Mouse (Mus musculus) limb, embryonic 12.5 days (tissue): ENCODE data around the gene Msmp. TPM values are rescaled to one million over a fixed set of nuclear protein-coding genes. Genes with fewer than 3 reads are reported as not detected.

Experiments
- ATAC-seq: fragments of 200-750 bp; cut with Nextera tagmentation; 2 replicates; pipeline ENCODE4 v1.8.0; 2017; ENCODE audit warnings: low read depth, moderate TSS enrichment; ENCODE audit not compliant: insufficient number of reproducible peaks, insufficient read depth, low FRiP score, low TSS enrichment
- H3K27ac ChIP-seq: fragments of 300-500 bp; sonication (generic); 2 replicates; pipeline ENCODE4 v1.5.1; 2016; ENCODE audit warnings: mild to moderate bottlenecking, moderate library complexity
- H3K27me3 ChIP-seq: fragments of 300-500 bp; sonication (generic); 2 replicates; pipeline ENCODE4 v1.6.1; 2016; ENCODE audit warnings: mild to moderate bottlenecking, moderate library complexity
- H3K36me3 ChIP-seq: fragments of 300-500 bp; sonication (generic); 2 replicates; pipeline ENCODE4 v1.6.1; 2016; ENCODE audit warnings: mild to moderate bottlenecking, moderate library complexity
- H3K4me1 ChIP-seq: fragments of 300-500 bp; sonication (generic); replicated peaks from 2 replicates; pipeline ENCODE4 v1.6.1; 2016
- H3K4me2 ChIP-seq: fragments of 300-500 bp; sonication (generic); 2 replicates; pipeline ENCODE4 v1.6.1; 2016; ENCODE audit warnings: mild to moderate bottlenecking, moderate library complexity
- H3K4me3 ChIP-seq: fragments of 300-500 bp; sonication (generic); replicated peaks from 2 replicates; pipeline ENCODE4 v1.5.1; 2016; ENCODE audit warnings: mild to moderate bottlenecking
- H3K9ac ChIP-seq: fragments of 300-500 bp; sonication (generic); replicated peaks from 2 replicates; pipeline ENCODE4 v1.6.1; 2016; ENCODE audit warnings: mild to moderate bottlenecking, moderate library complexity
- H3K9me3 ChIP-seq: fragments of 300-500 bp; sonication (generic); 2 replicates; pipeline ENCODE4 v1.6.1; 2016; ENCODE audit warnings: mild to moderate bottlenecking, moderate library complexity
- WGBS: fragments of 180-500 bp; shearing (Covaris S2); methylation state at CpG from one replicate; pipeline ENCODE4 v1.1.7; 2016; 5-methylcytosine and 5-hydroxymethylcytosine counted together
- polyA plus RNA-seq: library from polyadenylated mRNA; unstranded; fragments of >200 nt; fragmentation: Nextera tagmentation; extraction: Ambion mirVana; gene quantifications from 2 replicates; pipeline ENCODE4 v1.2.1, GENCODE M21; 2016

Gene Msmp
- polyA plus RNA-seq, 1 experiment from 2014 or later = 2.1 TPM

DNA sequence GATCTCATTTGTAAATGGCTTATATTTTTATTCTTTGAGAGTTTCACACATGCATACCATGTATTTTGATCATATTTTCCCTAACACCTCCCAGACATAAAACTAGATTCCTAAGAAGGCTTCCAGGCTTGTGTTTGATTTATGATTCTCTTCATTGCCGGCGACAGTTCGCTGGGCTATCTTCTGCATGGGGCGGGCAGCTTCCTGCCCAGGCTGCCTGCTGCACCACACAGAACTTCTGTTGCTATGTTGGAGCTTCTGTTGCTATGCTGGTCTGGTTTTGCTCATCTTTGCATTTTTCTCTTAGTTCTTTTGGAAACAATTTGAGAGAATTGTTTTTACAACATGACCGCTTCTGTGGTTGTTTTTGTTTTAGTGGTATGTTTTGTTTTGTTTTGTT, 7.2 kb upstream of the Msmp start:
- Histone ChIP-seq H3K9ac (no peak overlapping the region), H3K36me3 (no peaks in the 10 kb centered on the region), H3K9me3 (no peaks in the 10 kb centered on the region), H3K4me3 (no peak overlapping the region), H3K4me1 (peaks cover 12% of the 10 kb centered on the region; the same call in 1 of the 2 replicates), H3K4me2 (no peak overlapping the region), H3K27ac (no peak overlapping the region), H3K27me3 (no peaks in the 10 kb centered on the region)
- no peak for ATAC-seq
- WGBS = 75% methylated on average over 5 of the region's 5 CpGs

DNA sequence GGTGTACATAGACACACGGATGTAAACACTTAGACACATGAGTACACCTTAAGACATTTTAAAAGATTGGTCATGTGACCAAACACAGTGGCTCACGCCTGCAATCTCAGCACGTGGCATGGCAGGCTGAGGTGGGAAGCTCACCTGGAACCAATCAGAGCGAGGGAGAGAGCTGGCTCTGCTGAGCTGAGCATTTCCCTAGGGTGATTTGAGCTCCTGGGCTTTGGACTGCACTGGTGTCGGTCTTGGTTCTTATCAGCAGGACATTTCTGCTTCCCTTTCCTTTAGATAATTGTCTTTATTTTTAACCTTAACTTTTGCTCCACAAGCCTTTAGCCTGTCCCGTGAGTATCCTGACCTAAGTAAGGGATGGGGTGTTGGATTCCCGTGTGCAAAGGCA, 3.4 kb upstream of the Msmp start:
- Histone ChIP-seq H3K27me3 (no peaks in the 10 kb centered on the region), H3K4me1 (peaks cover 6% of the 10 kb centered on the region; the same call in 1 of the 2 replicates), H3K4me3 (no peak overlapping the region), H3K27ac (no peak overlapping the region), H3K9ac (no peak overlapping the region), H3K9me3 (no peaks in the 10 kb centered on the region), H3K36me3 (peaks cover 22% of the 10 kb centered on the region), H3K4me2 (no peak overlapping the region)
- WGBS = 44% methylated on average over 7 of the region's 7 CpGs
- ATAC-seq = no peak

DNA sequence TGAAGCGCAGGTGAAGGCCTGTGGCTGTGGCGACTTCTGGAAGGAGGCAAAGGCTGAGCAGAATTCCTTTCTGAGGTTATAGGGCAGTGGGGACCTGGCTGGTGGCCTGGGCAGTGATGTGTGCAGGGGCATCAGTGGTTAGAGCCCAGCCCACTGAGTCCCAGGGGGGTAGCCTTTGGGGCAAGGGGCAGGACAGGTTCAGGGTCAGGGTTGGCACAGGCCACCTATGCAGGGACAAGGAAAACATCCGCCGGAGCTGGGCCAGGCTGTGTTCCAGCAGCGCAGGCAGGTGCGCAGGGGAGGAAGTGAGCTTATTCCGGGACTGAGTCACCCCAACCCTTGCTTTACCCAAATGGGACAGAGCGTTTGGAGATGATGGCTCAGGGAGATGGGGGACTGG, 2.1 kb upstream of the Msmp start:
- H3K9me3 ChIP-seq = no peaks in the 10 kb centered on the region
- H3K9ac ChIP-seq = no peak overlapping the region
- no peak overlapping the region for H3K27ac ChIP-seq
- no peak for ATAC-seq
- 74% methylated on average over 8 of the region's 8 CpGs for WGBS
- no peak overlapping the region for H3K4me2 ChIP-seq
- no peaks in the 10 kb centered on the region for H3K27me3 ChIP-seq
- no peak overlapping the region for H3K4me3 ChIP-seq
- peaks cover 6% of the 10 kb centered on the region; the same call in 1 of the 2 replicates for H3K4me1 ChIP-seq
- H3K36me3 ChIP-seq = peaks cover 34% of the 10 kb centered on the region

DNA sequence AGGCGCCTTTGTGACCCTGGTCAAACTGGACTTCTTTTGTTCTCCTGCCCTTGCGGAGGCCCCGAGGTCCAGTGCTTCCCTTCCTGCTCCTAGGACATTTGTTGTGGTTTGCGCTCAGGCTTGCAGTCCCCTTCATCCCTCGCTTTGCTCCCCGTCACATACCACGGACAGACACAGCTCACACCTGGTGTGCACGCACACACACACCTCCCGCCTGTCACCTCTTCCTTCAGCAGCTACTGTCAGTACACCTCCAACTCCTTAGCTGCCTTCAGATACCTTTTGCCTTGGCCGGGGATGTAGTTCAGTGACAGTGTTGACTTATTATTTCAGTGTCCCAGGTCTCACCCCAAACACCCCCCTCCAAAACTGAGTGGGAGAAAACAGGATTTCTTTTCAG, 1.4 kb upstream of the Msmp start:
- 68% methylated on average over 10 of the region's 10 CpGs for WGBS
- no peak overlapping the region for H3K4me3 ChIP-seq
- peaks cover 6% of the 10 kb centered on the region; the same call in 1 of the 2 replicates for H3K4me1 ChIP-seq
- no peak overlapping the region for H3K4me2 ChIP-seq
- no peak overlapping the region for H3K9ac ChIP-seq
- no peak for ATAC-seq
- no peaks in the 10 kb centered on the region for H3K9me3 ChIP-seq
- H3K36me3 ChIP-seq = peaks cover 42% of the 10 kb centered on the region
- H3K27me3 ChIP-seq = no peaks in the 10 kb centered on the region
- H3K27ac ChIP-seq = no peak overlapping the region

DNA sequence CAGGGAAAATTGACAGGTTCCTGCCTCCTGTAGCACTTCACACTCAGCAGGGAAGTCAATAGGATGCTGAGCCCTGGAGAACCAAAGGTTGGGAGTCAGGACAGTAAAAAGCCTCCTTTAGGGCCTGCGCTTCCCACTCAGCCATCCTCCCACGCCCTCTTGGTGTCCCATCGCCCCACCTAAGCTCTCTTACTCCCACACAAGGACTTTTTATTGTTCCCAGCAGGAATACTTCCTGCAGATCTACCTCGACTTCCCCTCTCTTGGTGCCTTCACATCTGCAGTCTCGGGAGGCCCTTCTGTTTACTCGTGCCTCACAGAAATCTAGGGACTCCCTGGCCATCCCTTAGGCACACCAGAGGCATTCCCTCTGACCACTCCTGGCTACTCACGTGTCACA, 873 bp downstream of the Msmp start:
- no peak overlapping the region for H3K4me2 ChIP-seq
- peaks cover 49% of the 10 kb centered on the region for H3K36me3 ChIP-seq
- WGBS = 66% methylated on average over 7 of the region's 7 CpGs
- no peak overlapping the region; the same call in 1 of the 2 replicates for H3K27ac ChIP-seq
- H3K9me3 ChIP-seq = no peaks in the 10 kb centered on the region
- ATAC-seq = no peak
- H3K4me1 ChIP-seq = peaks cover 15% of the 10 kb centered on the region
- H3K9ac ChIP-seq = no peak overlapping the region
- no peaks in the 10 kb centered on the region for H3K27me3 ChIP-seq
- no peak overlapping the region for H3K4me3 ChIP-seq

DNA sequence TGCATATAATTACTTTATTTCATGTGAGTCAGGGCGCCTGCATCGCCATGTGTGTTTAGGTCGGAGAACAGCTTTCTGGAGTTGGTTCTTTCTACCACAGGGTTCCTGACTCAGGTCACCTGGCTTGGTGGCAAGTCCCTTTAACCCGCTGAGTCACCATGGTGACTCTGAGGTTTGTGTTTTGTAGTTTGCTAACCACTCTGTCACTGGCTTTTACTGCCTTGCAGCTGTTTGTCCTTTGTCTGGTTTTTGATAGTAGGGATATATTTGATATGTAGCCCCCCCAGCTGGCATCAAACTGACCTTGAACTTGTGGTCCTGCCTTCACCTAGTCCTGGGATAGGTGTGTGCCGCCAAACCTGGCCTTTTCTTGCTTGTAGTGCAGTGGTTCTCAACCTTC, 2.1 kb downstream of the Msmp start:
- no peak overlapping the region for H3K27ac ChIP-seq
- H3K4me1 ChIP-seq = peaks cover 17% of the 10 kb centered on the region
- peaks cover 49% of the 10 kb centered on the region for H3K36me3 ChIP-seq
- 88% methylated on average over 5 of the region's 5 CpGs for WGBS
- H3K4me2 ChIP-seq = no peak overlapping the region
- no peak overlapping the region for H3K9ac ChIP-seq
- H3K27me3 ChIP-seq = no peaks in the 10 kb centered on the region
- ATAC-seq = no peak
- no peaks in the 10 kb centered on the region for H3K9me3 ChIP-seq
- H3K4me3 ChIP-seq = no peak overlapping the region

DNA sequence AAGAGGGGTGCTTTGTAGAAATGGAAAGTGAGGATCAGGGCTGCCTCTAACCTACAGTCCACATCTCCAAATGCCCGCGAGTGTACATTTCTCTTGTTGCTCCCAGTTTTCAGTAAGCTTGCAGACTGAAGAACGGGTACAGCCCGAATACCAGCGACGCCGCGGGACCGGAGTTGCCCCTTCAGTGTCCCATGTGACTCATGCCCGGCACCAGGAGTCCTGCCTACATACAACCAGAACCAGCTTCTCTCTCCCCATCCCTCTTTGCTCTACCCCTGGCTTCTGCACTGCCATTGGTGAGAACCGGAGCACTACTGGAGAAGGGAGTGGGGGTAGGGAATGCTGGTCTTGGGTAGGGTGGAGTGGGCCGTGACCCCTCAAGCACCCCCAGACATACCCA, 2.9 kb downstream of the Msmp start:
- H3K9me3 ChIP-seq = no peaks in the 10 kb centered on the region
- no peaks in the 10 kb centered on the region for H3K27me3 ChIP-seq
- no peak overlapping the region for H3K4me3 ChIP-seq
- 96% methylated on average over 12 of the region's 12 CpGs for WGBS
- no peak overlapping the region for H3K4me2 ChIP-seq
- H3K36me3 ChIP-seq = peaks cover 49% of the 10 kb centered on the region
- H3K9ac ChIP-seq = no peak overlapping the region
- H3K4me1 ChIP-seq = peaks cover 26% of the 10 kb centered on the region
- no peak overlapping the region for H3K27ac ChIP-seq
- ATAC-seq = no peak

DNA sequence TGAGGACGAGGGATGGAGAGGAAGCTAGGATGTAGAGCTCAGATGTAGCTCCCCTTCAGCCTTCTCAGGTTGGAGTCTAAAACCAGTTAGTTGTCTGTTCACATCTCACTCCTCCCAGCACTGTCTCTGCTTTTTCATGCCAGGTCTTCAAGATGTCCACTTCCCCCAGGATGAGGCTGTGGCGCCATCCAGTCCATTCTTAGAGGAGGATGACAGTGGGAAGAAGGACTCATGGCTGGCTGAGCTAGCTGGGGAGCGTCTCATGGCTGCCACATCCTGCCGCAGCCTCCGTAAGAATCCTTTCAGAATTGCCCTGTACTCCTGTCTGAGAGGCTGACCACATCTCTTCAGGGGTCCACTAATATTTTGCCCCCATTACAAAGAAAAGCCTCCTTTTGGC, 3.6 kb downstream of the Msmp start:
- WGBS = 88% methylated on average over 5 of the region's 5 CpGs
- H3K4me2 ChIP-seq = no peak overlapping the region
- H3K36me3 ChIP-seq = peaks cover 49% of the 10 kb centered on the region
- no peak overlapping the region for H3K9ac ChIP-seq
- no peaks in the 10 kb centered on the region for H3K27me3 ChIP-seq
- H3K9me3 ChIP-seq = no peaks in the 10 kb centered on the region
- H3K4me3 ChIP-seq = no peak overlapping the region
- no peak overlapping the region for H3K27ac ChIP-seq
- no peak for ATAC-seq
- peaks cover 31% of the 10 kb centered on the region for H3K4me1 ChIP-seq

DNA sequence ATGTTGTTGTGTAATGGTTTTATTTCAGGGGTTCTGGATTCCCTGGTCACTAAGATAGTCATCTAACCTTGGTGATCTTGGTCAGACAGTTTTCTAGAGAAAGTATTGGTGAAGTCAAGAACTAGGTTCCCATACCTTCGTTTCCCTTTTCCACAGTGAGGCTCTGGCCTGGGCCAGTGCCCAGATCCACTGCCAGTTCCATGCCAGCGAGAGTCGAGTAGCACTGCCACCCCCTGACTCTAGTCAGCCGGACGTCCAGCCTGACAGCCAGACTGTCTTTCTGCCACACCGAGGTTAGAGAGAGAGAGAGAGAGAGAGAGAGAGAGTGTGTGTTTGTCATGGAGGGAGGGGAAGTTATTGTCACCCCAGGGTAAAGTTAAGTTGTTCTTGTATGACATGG, 4.6 kb downstream of the Msmp start:
- Histone ChIP-seq H3K27ac (no peak overlapping the region), H3K4me2 (peak overlapping the region; percentile 95), H3K4me1 (peaks cover 36% of the 10 kb centered on the region), H3K9ac (peak overlapping the region; percentile 79), H3K4me3 (peak overlapping the region; percentile 69), H3K36me3 (peaks cover 48% of the 10 kb centered on the region), H3K27me3 (no peaks in the 10 kb centered on the region), H3K9me3 (no peaks in the 10 kb centered on the region)
- 89% methylated on average over 6 of the region's 6 CpGs for WGBS
- no peak for ATAC-seq

DNA sequence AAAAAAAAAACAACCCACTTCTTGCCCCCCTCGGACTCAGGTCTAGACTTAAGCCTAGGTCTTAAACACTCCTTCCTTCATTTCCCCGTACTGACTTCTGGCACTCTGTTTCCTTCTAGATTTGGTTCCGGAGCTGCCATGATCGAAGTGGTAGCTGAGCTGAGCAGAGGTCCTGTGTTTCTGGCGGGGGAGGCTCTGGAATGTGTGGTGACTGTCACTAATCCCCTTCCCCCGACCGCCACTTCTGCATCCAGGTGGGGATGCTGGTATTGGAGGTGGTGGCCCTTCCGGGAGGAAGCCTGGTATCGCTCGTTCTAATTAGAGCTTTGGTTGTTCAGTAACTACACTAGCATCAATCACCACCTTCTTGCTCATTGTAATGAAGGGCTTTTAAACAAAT, 5.0 kb downstream of the Msmp start:
- Histone ChIP-seq H3K4me1 (peaks cover 36% of the 10 kb centered on the region), H3K9ac (peak overlapping the region; percentile 79), H3K9me3 (no peaks in the 10 kb centered on the region), H3K36me3 (peaks cover 46% of the 10 kb centered on the region), H3K27ac (peak overlapping the region; percentile 90; the same call in 1 of the 2 replicates), H3K4me3 (peak overlapping the region; percentile 69), H3K27me3 (no peaks in the 10 kb centered on the region), H3K4me2 (peak overlapping the region; percentile 95)
- WGBS = 2% methylated on average over 10 of the region's 10 CpGs
- no peak for ATAC-seq

DNA sequence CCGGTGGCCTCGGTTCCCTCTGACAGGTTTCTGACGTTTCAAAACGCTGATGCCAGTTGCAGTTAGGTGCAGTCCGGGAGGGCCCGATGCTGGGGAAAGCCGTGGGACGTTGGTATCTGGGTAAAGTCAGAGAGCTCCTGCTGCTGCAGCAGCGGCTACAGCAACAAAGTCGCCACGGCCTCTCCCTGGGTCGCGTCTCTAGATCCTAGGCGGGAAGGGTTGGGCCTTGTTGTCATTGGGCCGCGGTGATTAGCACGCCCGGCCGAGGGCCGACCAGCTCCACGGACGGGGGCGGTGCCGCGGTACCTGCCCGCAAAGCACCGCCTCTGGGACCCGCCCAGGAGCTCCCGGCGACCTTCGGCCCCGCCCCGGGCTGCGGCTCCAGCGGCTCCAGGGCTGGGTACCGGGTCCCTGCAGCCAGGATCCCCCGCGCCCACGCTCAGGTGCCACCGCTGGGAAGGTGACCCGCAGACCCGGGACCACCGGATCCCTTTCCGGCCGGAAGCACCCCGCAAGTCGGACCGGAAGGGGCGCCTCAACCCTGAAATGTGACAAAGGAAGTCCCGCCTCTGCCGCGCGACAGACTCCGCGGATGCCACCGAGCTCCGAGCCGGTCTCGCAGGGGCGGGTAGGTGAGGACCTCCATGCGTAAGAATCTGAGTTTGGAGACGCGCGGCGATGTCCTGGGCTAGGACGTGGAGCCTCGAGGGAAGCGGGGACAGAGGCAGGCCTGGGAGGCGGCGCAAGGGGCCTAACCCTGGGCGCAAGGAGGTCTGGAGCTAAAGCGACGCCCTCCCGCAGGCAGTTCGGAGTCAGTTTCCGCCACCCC, 5.7 kb downstream of the Msmp start, which contains the start of the genes Rgp1 and Gba2:
Gene Rgp1 (plus strand): TSS at position 340 of the 829 bp plus-strand sequence.
Gene Gba2 (minus strand): TSS at position 498 of the 829 bp plus-strand sequence.
- under 1% methylated on average over 75 of the region's 76 CpGs for WGBS

More for the DNA sequence above, 5.7 kb downstream of the Msmp start, which contains the start of the genes Rgp1 and Gba2:
- peak within 1 kb of the TSS; percentile 90 for H3K27ac ChIP-seq
- peak within 1 kb of the TSS; percentile 79 for H3K9ac ChIP-seq
- H3K36me3 ChIP-seq = peaks cover 46% of the 10 kb centered on the region
- peak within 1 kb of the TSS; percentile 69 for H3K4me3 ChIP-seq
- H3K9me3 ChIP-seq = no peaks in the 10 kb centered on the region
- peak within 1 kb of the TSS; percentile 95 for H3K4me2 ChIP-seq
- H3K4me1 ChIP-seq = peaks cover 36% of the 10 kb centered on the region
- no peaks in the 10 kb centered on the region for H3K27me3 ChIP-seq
- ATAC-seq = peak; percentile 83
